In the genomic region with DNA sequence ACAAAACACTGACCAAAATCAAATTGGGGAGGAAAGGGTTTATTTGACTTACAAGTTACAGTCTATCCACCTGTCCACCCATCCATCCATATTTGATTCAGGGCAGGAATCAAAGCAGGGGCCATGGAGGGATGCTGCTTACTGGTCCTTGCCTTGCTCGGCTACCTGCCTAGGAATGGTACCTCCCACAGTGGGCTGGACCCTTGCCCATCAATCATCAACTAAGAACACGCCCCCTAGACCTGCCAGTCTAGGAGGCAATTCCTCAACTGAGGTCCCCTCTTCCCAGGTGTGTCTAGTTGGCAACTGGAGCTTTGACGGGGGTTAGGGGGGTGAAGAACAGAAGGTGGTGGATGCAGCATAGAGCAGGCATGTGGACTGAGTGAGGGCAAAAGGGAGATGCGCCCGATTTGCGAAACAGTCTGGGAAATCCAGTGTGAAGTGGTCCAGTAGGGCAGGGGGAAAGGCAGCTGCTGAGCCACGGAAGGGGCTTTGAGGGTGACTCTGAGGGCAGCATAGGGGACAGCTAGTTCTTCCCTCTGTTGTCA, we compare ENCODE assay signal across 11 mouse cellular contexts. TPM values are rescaled to one million over a fixed set of nuclear protein-coding genes. Genes with fewer than 3 reads are reported as not detected.
DNase-seq lines count a peak whose midpoint lies in the region; ATAC-seq lines count a peak whose summit lies in the region.
"Had no signal": no experiment of that assay in that cellular context is flagged by ENCODE, and none has a peak within 500 bp of the region (broad histone marks: within the 10 kb centered on the region; RNA-seq: fewer than 3 reads in every experiment).

No protein-coding gene starts in this region.

- H3K4me1 ChIP-seq in forebrain, embryonic 11.5 days (replicated peaks; ENCODE audit: control insufficient read depth, insufficient read depth, low read length): no peaks in the 10 kb centered on the region
- no peaks in the 10 kb centered on the region for H3K4me1 ChIP-seq in forebrain, embryonic 16.5 days (replicated peaks; ENCODE audit: control insufficient read depth, insufficient read depth, low read length)
- H3K4me1 ChIP-seq in heart, embryonic 13.5 days: peaks cover 6% of the 10 kb centered on the region; the same call in 1 of the 2 replicates
- no peaks in the 10 kb centered on the region for H3K4me1 ChIP-seq in midbrain, embryonic 11.5 days (ENCODE audit: control insufficient read depth, insufficient read depth, low read length)
- H3K4me1 ChIP-seq in midbrain, embryonic 14.5 days (ENCODE audit: control insufficient read depth, insufficient read depth, low read length): no peaks in the 10 kb centered on the region
- peaks cover 30% of the 10 kb centered on the region for H3K4me1 ChIP-seq in limb, embryonic 10.5 days

- no peak overlapping the region for H3K4me3 ChIP-seq in forebrain, embryonic 11.5 days (ENCODE audit: low read depth, low read length)
- H3K4me3 ChIP-seq in forebrain, embryonic 16.5 days (replicated peaks; ENCODE audit: low read length): no peak overlapping the region
- no peak overlapping the region for H3K4me3 ChIP-seq in heart, embryonic 13.5 days
- H3K4me3 ChIP-seq in midbrain, embryonic 11.5 days (ENCODE audit: low read depth, low read length): no peak overlapping the region
- no peak overlapping the region for H3K4me3 ChIP-seq in midbrain, embryonic 14.5 days (replicated peaks; ENCODE audit: low read depth, low read length)
- H3K4me3 ChIP-seq in limb, embryonic 10.5 days: no peak overlapping the region
- H3K4me3 ChIP-seq: embryonic facial prominence, embryonic 13.5 days; heart, adult 2 months; hindbrain, embryonic 10.5 days had no signal

- H3K27me3 ChIP-seq in forebrain, embryonic 11.5 days (ENCODE audit: control insufficient read depth, insufficient read depth, low read length): no peaks in the 10 kb centered on the region
- H3K27me3 ChIP-seq in forebrain, embryonic 16.5 days (replicated peaks; ENCODE audit: control insufficient read depth, insufficient read depth, low read length): no peaks in the 10 kb centered on the region
- no peaks in the 10 kb centered on the region for H3K27me3 ChIP-seq in heart, embryonic 13.5 days (replicated peaks)
- no peaks in the 10 kb centered on the region for H3K27me3 ChIP-seq in midbrain, embryonic 11.5 days (ENCODE audit: control insufficient read depth, insufficient read depth, low read length)
- no peaks in the 10 kb centered on the region for H3K27me3 ChIP-seq in midbrain, embryonic 14.5 days (ENCODE audit: control insufficient read depth, insufficient read depth, low read length)
- no peaks in the 10 kb centered on the region for H3K27me3 ChIP-seq in limb, embryonic 10.5 days (ENCODE audit: low read depth, poor library complexity, severe bottlenecking)
- H3K27me3 ChIP-seq: embryonic facial prominence, embryonic 13.5 days had no signal

- ATAC-seq in forebrain, embryonic 11.5 days (replicated peaks; ENCODE audit: low FRiP score): no peak
- no peak for ATAC-seq in forebrain, embryonic 16.5 days
- no peak for ATAC-seq in heart, embryonic 13.5 days (ENCODE audit: extremely low read depth, insufficient number of reproducible peaks, low FRiP score, low TSS enrichment)
- ATAC-seq in midbrain, embryonic 11.5 days (ENCODE audit: low FRiP score): no peak
- no peak for ATAC-seq in midbrain, embryonic 14.5 days (ENCODE audit: low FRiP score, low TSS enrichment)

- no peaks in the 10 kb centered on the region for H3K9me3 ChIP-seq in forebrain, embryonic 11.5 days (ENCODE audit: control insufficient read depth, low read length)
- H3K9me3 ChIP-seq in forebrain, embryonic 16.5 days (ENCODE audit: control insufficient read depth, low read length): no peaks in the 10 kb centered on the region
- no peaks in the 10 kb centered on the region for H3K9me3 ChIP-seq in heart, embryonic 13.5 days
- no peaks in the 10 kb centered on the region for H3K9me3 ChIP-seq in midbrain, embryonic 11.5 days (ENCODE audit: control insufficient read depth, low read length)
- no peaks in the 10 kb centered on the region for H3K9me3 ChIP-seq in midbrain, embryonic 14.5 days (ENCODE audit: control insufficient read depth, low read length)
- no peaks in the 10 kb centered on the region for H3K9me3 ChIP-seq in limb, embryonic 10.5 days (replicated peaks)
- H3K9me3 ChIP-seq: embryonic facial prominence, embryonic 13.5 days; hindbrain, embryonic 10.5 days had no signal

- DNase-seq in forebrain, embryonic 11.5 days (ENCODE audit: low spot score): peak; percentile 47
- DNase-seq in heart, postnatal 4 days: no peak
- DNase-seq in midbrain, embryonic 11.5 days (ENCODE audit: low spot score, missing footprints): peak; percentile 39
- DNase-seq in midbrain, embryonic 14.5 days: no peak
- DNase-seq in limb, embryonic 10.5 days (ENCODE audit: low spot score): no peak

- no peak overlapping the region for H3K9ac ChIP-seq in forebrain, embryonic 11.5 days (ENCODE audit: low read length)
- H3K9ac ChIP-seq in forebrain, embryonic 16.5 days (replicated peaks; ENCODE audit: low read depth, low read length): no peak overlapping the region
- 0 out of 2 replicates have a peak overlapping the region, but pooled peaks have one; percentile 13 for H3K9ac ChIP-seq in heart, embryonic 13.5 days
- no peak overlapping the region for H3K9ac ChIP-seq in midbrain, embryonic 11.5 days (ENCODE audit: low read length)
- no peak overlapping the region for H3K9ac ChIP-seq in midbrain, embryonic 14.5 days (replicated peaks; ENCODE audit: low read length)
- H3K9ac ChIP-seq: embryonic facial prominence, embryonic 13.5 days; hindbrain, embryonic 14.5 days had no signal

- no peaks in the 10 kb centered on the region for H3K36me3 ChIP-seq in forebrain, embryonic 11.5 days (ENCODE audit: control insufficient read depth, insufficient read depth, low read length)
- peaks cover 6% of the 10 kb centered on the region for H3K36me3 ChIP-seq in forebrain, embryonic 16.5 days (ENCODE audit: control insufficient read depth, insufficient read depth)
- peaks cover 13% of the 10 kb centered on the region for H3K36me3 ChIP-seq in heart, embryonic 13.5 days
- peaks cover under 1% of the 10 kb centered on the region; the same call in 1 of the 2 replicates for H3K36me3 ChIP-seq in midbrain, embryonic 11.5 days (ENCODE audit: control insufficient read depth, insufficient read depth, low read length)
- H3K36me3 ChIP-seq in midbrain, embryonic 14.5 days (ENCODE audit: control insufficient read depth, insufficient read depth, low read length): peaks cover 16% of the 10 kb centered on the region
- H3K36me3 ChIP-seq in limb, embryonic 10.5 days: peaks cover 13% of the 10 kb centered on the region

- no peak overlapping the region for H3K4me2 ChIP-seq in forebrain, embryonic 11.5 days (ENCODE audit: low read depth, low read length, severe bottlenecking)
- no peak overlapping the region for H3K4me2 ChIP-seq in forebrain, embryonic 16.5 days (ENCODE audit: low read length)
- no peak overlapping the region for H3K4me2 ChIP-seq in heart, embryonic 13.5 days
- H3K4me2 ChIP-seq in midbrain, embryonic 11.5 days: no peak overlapping the region
- no peak overlapping the region for H3K4me2 ChIP-seq in midbrain, embryonic 14.5 days (ENCODE audit: low read length)
- H3K4me2 ChIP-seq: embryonic facial prominence, embryonic 13.5 days; hindbrain, embryonic 14.5 days had no signal

- WGBS in forebrain, embryonic 11.5 days: 83% methylated on average over 7 of the region's 7 CpGs
- 82% methylated on average over 7 of the region's 7 CpGs for WGBS in forebrain, embryonic 16.5 days
- WGBS in heart, embryonic 13.5 days: 69% methylated on average over 7 of the region's 7 CpGs
- 83% methylated on average over 7 of the region's 7 CpGs for WGBS in midbrain, embryonic 11.5 days
- 83% methylated on average over 7 of the region's 7 CpGs for WGBS in midbrain, embryonic 14.5 days
- 80% methylated on average over 7 of the region's 7 CpGs for WGBS in limb, embryonic 10.5 days

- no peak overlapping the region for H3K27ac ChIP-seq in forebrain, embryonic 11.5 days (ENCODE audit: low read depth, low read length)
- H3K27ac ChIP-seq in forebrain, embryonic 16.5 days (ENCODE audit: low read length): no peak overlapping the region
- H3K27ac ChIP-seq in heart, embryonic 13.5 days (replicated peaks): no peak overlapping the region
- no peak overlapping the region for H3K27ac ChIP-seq in midbrain, embryonic 11.5 days (ENCODE audit: low read depth, low read length)
- H3K27ac ChIP-seq in midbrain, embryonic 14.5 days (replicated peaks; ENCODE audit: low read depth, low read length): no peak overlapping the region
- H3K27ac ChIP-seq in limb, embryonic 10.5 days: 0 out of 2 replicates have a peak overlapping the region, but pooled peaks have one; percentile 47
- H3K27ac ChIP-seq: embryonic facial prominence, embryonic 13.5 days; heart, adult 2 months; hindbrain, embryonic 10.5 days; hindbrain, embryonic 14.5 days had no signal

RNA-seq across cellular contexts. Expression of a gene that starts 28.7 kb away (rescaled TPM):
- 99.8 and 103 TPM in 2 replicates for polyA plus RNA-seq in forebrain, embryonic 11.5 days (2014; fragmentation: Nextera tagmentation; extraction: Ambion mirVana)
- polyA plus RNA-seq in forebrain, embryonic 16.5 days (2015; fragmentation: Nextera tagmentation; extraction: Ambion mirVana): 83.9 and 96.6 TPM in 2 replicates
- 53.4 and 56.5 TPM in 2 replicates for polyA plus RNA-seq in heart, embryonic 13.5 days (2015; fragmentation: Nextera tagmentation; extraction: Ambion mirVana)
- 10 to 100 TPM; 59.8 to 60.3 TPM for total RNA-seq in heart, postnatal 4 days (2021)
- polyA plus RNA-seq in midbrain, embryonic 11.5 days (2014; fragmentation: Nextera tagmentation; extraction: Ambion mirVana): 86.5 and 88.1 TPM in 2 replicates
- polyA plus RNA-seq in midbrain, embryonic 14.5 days (2014; fragmentation: Nextera tagmentation; extraction: Ambion mirVana): 75.1 and 75.5 TPM in 2 replicates
- polyA plus RNA-seq in limb, embryonic 10.5 days (2016; fragmentation: Nextera tagmentation; extraction: Ambion mirVana): 131 and 153 TPM in 2 replicates

Comparison
In these comparisons a context has a peak if more than half of its experiments do, and no peak if none do; other contexts are left out.
1. DNase-seq: peak in forebrain, embryonic 11.5 days (single experiment) and midbrain, embryonic 11.5 days (single experiment); none in heart, postnatal 4 days (single experiment), midbrain, embryonic 14.5 days (single experiment) and limb, embryonic 10.5 days (single experiment).